Mouse (Mus musculus): ENCODE data around the gene Gm5483.
"Not testable (repeated sequence)": the region's sequence is repeated elsewhere in the genome, so short reads cannot be mapped to it uniquely, and the experiment has no call there.

The Gm5483 gene

GRCm38 (mm10) chr16:36183912-36184311 is at the start of gene Gm5483:
Gene Gm5483, plus strand, starts transcription at chr16:36184212.
- DNase-seq (ENCODE audit: low read depth, low spot score): not testable (repeated sequence)

GRCm38 (mm10) chr16:36138201-36138600 is 45.8 kb upstream of the Gm5483 start:
- no peak for DNase-seq (ENCODE audit: low read depth, low spot score)

- DNase-seq (ENCODE audit: low read depth, low spot score): no peak
These were observed 27.5 kb upstream of the Gm5483 start, which contains the start of gene Stfa2l1 for GRCm38 (mm10) chr16:36156402-36156975. Gene Stfa2l1, plus strand, starts transcription at chr16:36156811.

GRCm38 (mm10) chr16:36167841-36168240 is 16.2 kb upstream of the Gm5483 start:
- peak; percentile 95 for DNase-seq (ENCODE audit: low read depth, low spot score)

- no peak for DNase-seq (ENCODE audit: low read depth, low spot score)
These were observed 7.9 kb upstream of the Gm5483 start for GRCm38 (mm10) chr16:36176108-36176507.

GRCm38 (mm10) chr16:36179910-36180309 is 4.1 kb upstream of the Gm5483 start:
- DNase-seq (ENCODE audit: low read depth, low spot score): no peak

- DNase-seq (ENCODE audit: low read depth, low spot score): no peak
These were observed 15.2 kb downstream of the Gm5483 start for GRCm38 (mm10) chr16:36199226-36199625.

- DNase-seq (ENCODE audit: low read depth, low spot score): no peak
These were observed 19.8 kb downstream of the Gm5483 start for GRCm38 (mm10) chr16:36203846-36204245.

- peak; percentile 86 for DNase-seq (ENCODE audit: low read depth, low spot score)
These were observed 21.7 kb downstream of the Gm5483 start for GRCm38 (mm10) chr16:36205684-36206083.

- DNase-seq (ENCODE audit: low read depth, low spot score): no peak
These were observed 26.0 kb downstream of the Gm5483 start, which contains the start of gene Gm5416 for GRCm38 (mm10) chr16:36209967-36210453. Gene Gm5416, plus strand, starts transcription at chr16:36210403.

- DNase-seq (ENCODE audit: low read depth, low spot score): not testable (repeated sequence)
These were observed 37.2 kb downstream of the Gm5483 start, which contains the start of gene 2010005H15Rik for GRCm38 (mm10) chr16:36221168-36221567. Gene 2010005H15Rik, plus strand, starts transcription at chr16:36221468.
